Comparison of ENCODE assay signal across 25 mouse cellular contexts in the genomic region with DNA sequence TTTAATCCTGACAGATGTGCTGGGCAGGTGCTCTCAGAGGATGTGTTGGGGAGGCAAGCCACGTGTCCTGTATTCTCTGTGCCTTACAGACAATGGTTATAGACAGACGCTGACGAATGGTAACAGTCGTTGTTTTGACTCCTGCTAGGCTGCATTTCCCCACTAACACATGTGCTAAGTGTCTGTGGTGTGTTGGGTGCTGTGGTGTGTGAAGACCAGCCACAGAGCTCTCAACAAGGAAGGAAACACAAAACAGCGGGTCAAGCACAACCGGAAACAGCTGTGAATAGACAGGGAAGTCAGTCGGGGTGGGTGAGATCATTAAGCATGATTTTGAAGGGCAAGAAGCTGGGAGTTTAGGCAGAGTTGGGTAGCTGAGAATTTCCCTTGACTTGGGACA. TPM values are rescaled to one million over a fixed set of nuclear protein-coding genes. Genes with fewer than 3 reads are reported as not detected.
DNase-seq lines count a peak whose midpoint lies in the region; ATAC-seq and TF ChIP-seq lines count a peak whose summit lies in the region.
"Had no signal": no experiment of that assay in that cellular context is flagged by ENCODE, and none has a peak within 500 bp of the region (broad histone marks: within the 10 kb centered on the region; RNA-seq: fewer than 3 reads in every experiment).

No protein-coding gene starts in this region.

- H3K36me3 ChIP-seq in heart, embryonic 12.5 days: no peaks in the 10 kb centered on the region
- H3K36me3 ChIP-seq in liver, postnatal 0 days (replicated peaks; ENCODE audit: insufficient read depth, low read length): no peaks in the 10 kb centered on the region
- H3K36me3 ChIP-seq in liver, embryonic 12.5 days: no peaks in the 10 kb centered on the region
- no peaks in the 10 kb centered on the region for H3K36me3 ChIP-seq in CH12.LX (replicated peaks in 1 of 2; ENCODE audit: control insufficient read depth in 1 of 2, insufficient read depth in 1 of 2, low read length in 1 of 2)
- H3K36me3 ChIP-seq: embryonic facial prominence, embryonic 10.5 days; embryonic facial prominence, embryonic 12.5 days; G1E had no signal

- H3K4me3 ChIP-seq in heart, embryonic 12.5 days: no peak overlapping the region
- H3K4me3 ChIP-seq in liver, postnatal 0 days (ENCODE audit: low read depth, low read length): no peak overlapping the region
- H3K4me3 ChIP-seq in liver, embryonic 12.5 days: no peak overlapping the region
- no peak overlapping the region for H3K4me3 ChIP-seq in CH12.LX (replicated peaks in 1 of 3; ENCODE audit: low read depth in 2 of 3, low read length in 2 of 3, poor library complexity in 1 of 3)
- H3K4me3 ChIP-seq: embryonic facial prominence, embryonic 10.5 days; embryonic facial prominence, embryonic 12.5 days; forebrain, embryonic 13.5 days; forebrain, embryonic 15.5 days had no signal

- H3K27ac ChIP-seq in heart, embryonic 12.5 days (ENCODE audit: poor library complexity, severe bottlenecking): no peak overlapping the region
- H3K27ac ChIP-seq in liver, postnatal 0 days (ENCODE audit: low read depth): no peak overlapping the region
- H3K27ac ChIP-seq in liver, embryonic 12.5 days: no peak overlapping the region
- H3K27ac ChIP-seq in CH12.LX (ENCODE audit: insufficient read depth, low read depth): no peak overlapping the region
- H3K27ac ChIP-seq: embryonic facial prominence, embryonic 10.5 days; embryonic facial prominence, embryonic 12.5 days; forebrain, embryonic 13.5 days; forebrain, embryonic 15.5 days had no signal

- no peak for TF ChIP-seq RAD21 in CH12.LX (IDR thresholded peaks at IDR 0.05; ENCODE audit: low read depth, low read length)

- no peak for TF ChIP-seq POLR2A in CH12.LX (IDR thresholded peaks at IDR 0.05; ENCODE audit: low read depth, low read length)

- H3K4me1 ChIP-seq in heart, embryonic 12.5 days (replicated peaks): no peaks in the 10 kb centered on the region
- H3K4me1 ChIP-seq in liver, postnatal 0 days (ENCODE audit: insufficient read depth): no peaks in the 10 kb centered on the region
- no peaks in the 10 kb centered on the region for H3K4me1 ChIP-seq in liver, embryonic 12.5 days
- peaks cover 3 to 12% of the 10 kb centered on the region in 2 experiments for H3K4me1 ChIP-seq in CH12.LX (ENCODE audit: control insufficient read depth in 1 of 2, insufficient read depth in 2 of 2)
- H3K4me1 ChIP-seq: embryonic facial prominence, embryonic 10.5 days; embryonic facial prominence, embryonic 12.5 days; forebrain, embryonic 13.5 days; forebrain, embryonic 15.5 days had no signal

- in situ Hi-C loops in CH12.LX (cut with MboI; ENCODE audit: low pct_ligation_motif_present, low pct_unique_long_range_greater_than_20kb, low sequenced_read_pairs): no loop called here

- no peaks in the 10 kb centered on the region for H3K27me3 ChIP-seq in heart, embryonic 12.5 days (replicated peaks)
- H3K27me3 ChIP-seq in liver, postnatal 0 days (ENCODE audit: insufficient read depth, low read length): no peaks in the 10 kb centered on the region
- H3K27me3 ChIP-seq in liver, embryonic 12.5 days (replicated peaks): no peaks in the 10 kb centered on the region
- H3K27me3 ChIP-seq in CH12.LX (replicated peaks): no peaks in the 10 kb centered on the region
- H3K27me3 ChIP-seq: embryonic facial prominence, embryonic 12.5 days; forebrain, embryonic 13.5 days; forebrain, embryonic 15.5 days; Patski had no signal

- H3K9me3 ChIP-seq in heart, embryonic 12.5 days (replicated peaks): no peaks in the 10 kb centered on the region
- H3K9me3 ChIP-seq in liver, postnatal 0 days (ENCODE audit: low read length): no peaks in the 10 kb centered on the region
- H3K9me3 ChIP-seq in liver, embryonic 12.5 days (replicated peaks): no peaks in the 10 kb centered on the region
- no peaks in the 10 kb centered on the region for H3K9me3 ChIP-seq in CH12.LX (replicated peaks; ENCODE audit: low read length)
- H3K9me3 ChIP-seq: embryonic facial prominence, embryonic 10.5 days; embryonic facial prominence, embryonic 12.5 days; forebrain, embryonic 13.5 days; forebrain, embryonic 15.5 days had no signal

- no peak for ATAC-seq in heart, embryonic 12.5 days (ENCODE audit: insufficient number of reproducible peaks, low FRiP score)
- peak; percentile 33 for ATAC-seq in liver, postnatal 0 days
- ATAC-seq in liver, embryonic 12.5 days: no peak
- ATAC-seq: activated CD4-positive, CD25-positive, alpha-beta regulatory T cell, adult 4 months; CD4-positive, CD25-positive, alpha-beta regulatory T cell, adult 4 months; forebrain, embryonic 13.5 days; forebrain, embryonic 15.5 days; forebrain, postnatal 0 days; Patski had no signal

- WGBS in heart, embryonic 12.5 days: 72% methylated on average over 7 of the region's 7 CpGs
- WGBS in liver, postnatal 0 days (ENCODE audit: insufficient replicate concordance): 33% methylated on average over 7 of the region's 7 CpGs
- 34% methylated on average over 7 of the region's 7 CpGs for WGBS in liver, embryonic 12.5 days (ENCODE audit: insufficient replicate concordance)

- H3K9ac ChIP-seq in heart, embryonic 12.5 days: no peak overlapping the region
- H3K9ac ChIP-seq in liver, postnatal 0 days (replicated peaks): no peak overlapping the region
- H3K9ac ChIP-seq in liver, embryonic 12.5 days: no peak overlapping the region
- H3K9ac ChIP-seq in CH12.LX (ENCODE audit: insufficient read depth, low read depth): no peak overlapping the region
- H3K9ac ChIP-seq: embryonic facial prominence, embryonic 12.5 days; forebrain, embryonic 13.5 days; forebrain, embryonic 15.5 days; forebrain, postnatal 0 days had no signal

- dilution Hi-C loops in CH12.LX (cut with MboI; ENCODE audit: extremely low pct_ligation_motif_present, extremely low pct_unique_long_range_greater_than_20kb, low sequenced_read_pairs): no loop called here

- no peak for TF ChIP-seq CTCF in liver, postnatal 0 days (IDR thresholded peaks at IDR 0.05; ENCODE audit: low read depth)
- no peak for TF ChIP-seq CTCF in CH12.LX (conservative IDR thresholded peaks at IDR 0.05 in 1 of 2, IDR thresholded peaks at IDR 0.05 in 1 of 2; ENCODE audit: low read depth in 2 of 2, low read length in 2 of 2)

- TF ChIP-seq EP300 in liver, postnatal 0 days (IDR thresholded peaks at IDR 0.05; ENCODE audit: low read depth): no peak
- no peak for TF ChIP-seq EP300 in CH12.LX (IDR thresholded peaks at IDR 0.05; ENCODE audit: low read length)

- DNase-seq in heart, adult 8-10 months (ENCODE audit: low spot score): peak; percentile 3
- DNase-seq in liver, postnatal 0 days: no peak
- DNase-seq in CH12.LX (ENCODE audit: extremely low read depth): peak; percentile 27
- DNase-seq in urinary bladder, adult 18-20 months (ENCODE audit: low spot score in 2 of 2): no peak
- DNase-seq in right cerebral cortex, postnatal 14 days: no peak
- DNase-seq: adrenal gland, adult 8-10 months; adrenal gland, postnatal 14 days; adrenal gland, postnatal 36 days; B cell, adult 2 months; cerebellum, adult 11-12 months; cerebellum, adult 2 months; cerebellum, adult 9-10 months; cerebellum, postnatal 10 days; cerebellum, postnatal 25 days; forebrain, postnatal 0 days had no signal

- H3K79me2 ChIP-seq in CH12.LX (replicated peaks; ENCODE audit: control insufficient read depth, extremely low read depth, insufficient read depth, poor library complexity, severe bottlenecking): no peaks in the 10 kb centered on the region

- no peak overlapping the region for H3K4me2 ChIP-seq in heart, embryonic 12.5 days
- no peak overlapping the region for H3K4me2 ChIP-seq in liver, postnatal 0 days (ENCODE audit: low read depth, low read length)
- no peak overlapping the region for H3K4me2 ChIP-seq in liver, embryonic 12.5 days
- H3K4me2 ChIP-seq in CH12.LX (ENCODE audit: insufficient read depth, low read depth, poor library complexity, severe bottlenecking): no peak overlapping the region
- H3K4me2 ChIP-seq: embryonic facial prominence, embryonic 12.5 days; forebrain, embryonic 13.5 days; forebrain, embryonic 15.5 days had no signal

TF ChIP-seq in CH12.LX, 34 proteins besides CTCF, POLR2A, EP300 and RAD21:
- TF ChIP-seq UBTF (IDR thresholded peaks at IDR 0.05; ENCODE audit: low read depth, low read length): no peak
- TF ChIP-seq MXI1 (IDR thresholded peaks at IDR 0.05; ENCODE audit: low read depth, low read length): no peak
- no peak for TF ChIP-seq JUND (conservative IDR thresholded peaks at IDR 0.05; ENCODE audit: low read depth, low read length)
- no peak for TF ChIP-seq KAT2A (IDR thresholded peaks at IDR 0.05; ENCODE audit: insufficient replicate concordance, low read length)
- TF ChIP-seq ETS1 (conservative IDR thresholded peaks at IDR 0.05; ENCODE audit: low read depth, low read length): peak; percentile 27; the same call in 1 of the 2 replicates
TF ChIP-seq in CH12.LX: peak in this region for 1.

RNA-seq across cellular contexts. Expression of gene Myt1l, which starts 41.1 kb away (rescaled TPM):
- total RNA-seq in heart, adult 8-10 months (2022): under 1 TPM in 1 of 4 experiments, not detected in 3; 0.06 TPM
- 0.03 and 0.09 TPM in 2 replicates for polyA plus RNA-seq in heart, embryonic 12.5 days (2016; fragmentation: Nextera tagmentation; extraction: Ambion mirVana)
- polyA plus RNA-seq in liver, postnatal 0 days (2015; fragmentation: Nextera tagmentation; extraction: Ambion mirVana): not detected in 2 replicates
- not detected in 2 replicates for polyA plus RNA-seq in liver, embryonic 12.5 days (2016; fragmentation: Nextera tagmentation; extraction: Ambion mirVana)
- total RNA-seq in CH12.LX (2012; rRNA removed): 1.1 and 1.2 TPM in 2 replicates
- not detected in 2 replicates for total RNA-seq in CH12.LX (2014; rRNA removed)
- 0.31 and 0.44 TPM in 2 replicates for polyA plus RNA-seq in CH12.LX (2012; ENCODE audit: insufficient read length, low read depth)
- polyA plus RNA-seq: activated CD4-positive, CD25-positive, alpha-beta regulatory T cell, adult 4 months; G1E had no signal

Comparison
In these comparisons a context has a peak if more than half of its experiments do, and no peak if none do; other contexts are left out.
1. DNase-seq: peak in heart, adult 8-10 months (single experiment) and CH12.LX (single experiment); none in liver, postnatal 0 days (single experiment), urinary bladder, adult 18-20 months (0 of 2) and right cerebral cortex, postnatal 14 days (single experiment).